Mouse (Mus musculus) adrenal gland, adult 2 months (tissue): ENCODE results near the gene Dhfr. TPM values are rescaled to one million over a fixed set of nuclear protein-coding genes. Genes with fewer than 3 reads are reported as not detected.

Source experiments
- DNase-seq: peaks from one replicate; pipeline ENCODE4 v3.0.0; 2021
- polyA plus RNA-seq: library from polyadenylated mRNA; depleted of rRNA; stranded (reverse); fragments of >200 nt; gene quantifications from 2 replicates; pipeline ENCODE4 v1.2.3, GENCODE M21; 2012; rRNA removed
- total RNA-seq, 2 experiments: library from RNA; stranded (reverse); gene quantifications; 2 replicates each; pipeline ENCODE4 v1.2.3; 2021

Gene Dhfr
- total and polyA plus RNA-seq, 3 experiments: 1.1 to 2.9 (median 2.3) TPM

- no peak for DNase-seq
These were observed 32.8 kb downstream of the Dhfr start for GRCm38 (mm10) chr13:92387367-92387766.

GRCm38 (mm10) chr13:92393047-92393661, 38.6 kb downstream of the Dhfr start:
- no peak for DNase-seq

GRCm38 (mm10) chr13:92398491-92399384, 44.2 kb downstream of the Dhfr start:
- peak; percentile 26 for DNase-seq

GRCm38 (mm10) chr13:92402063-92402462, 47.5 kb downstream of the Dhfr start:
- DNase-seq: no peak

GRCm38 (mm10) chr13:92403496-92403895, 49.0 kb downstream of the Dhfr start:
- no peak for DNase-seq

- DNase-seq: peak; percentile 54
These were observed 56.0 kb downstream of the Dhfr start for GRCm38 (mm10) chr13:92410486-92410885.

GRCm38 (mm10) chr13:92419630-92420029, 65.1 kb downstream of the Dhfr start:
- no peak for DNase-seq

GRCm38 (mm10) chr13:92423711-92424110, 69.2 kb downstream of the Dhfr start:
- no peak for DNase-seq

- peak; percentile 66 for DNase-seq
These were observed 71.3 kb downstream of the Dhfr start, which contains the start of gene Ankrd34b for GRCm38 (mm10) chr13:92425758-92426264. Gene Ankrd34b, plus strand, starts transcription at chr13:92425896.

GRCm38 (mm10) chr13:92426294-92427051, 71.9 kb downstream of the Dhfr start:
- DNase-seq: peak; percentile 21

- no peak for DNase-seq
These were observed 72.9 kb downstream of the Dhfr start for GRCm38 (mm10) chr13:92427351-92427855.

Other genes with a start within 250 kb of the Dhfr start
- gene Rasgrf2, start 223.1 kb upstream of the Dhfr start, total RNA-seq: 1 to 10 TPM; 2.5 to 3.2 TPM
- gene Rasgrf2, start 223.1 kb upstream of the Dhfr start, polyA plus RNA-seq: 1.4 and 2.6 TPM in 2 replicates
- not detected for gene Gm20379, start 48.7 kb upstream of the Dhfr start, total RNA-seq
- not detected in 2 replicates for gene Gm20379, start 48.7 kb upstream of the Dhfr start, polyA plus RNA-seq
- gene Msh3, start 277 bp downstream of the Dhfr start, total RNA-seq: 10 to 100 TPM; 17.9 to 21.6 TPM
- 7.2 and 7.3 TPM in 2 replicates for gene Msh3, start 277 bp downstream of the Dhfr start, polyA plus RNA-seq
- gene Ankrd34b, start 71.2 kb downstream of the Dhfr start, total RNA-seq: 1 to 10 TPM; 1.2 to 1.4 TPM
- 0.25 and 0.38 TPM in 2 replicates for gene Ankrd34b, start 71.2 kb downstream of the Dhfr start, polyA plus RNA-seq
- 1 to 10 TPM; 6.1 to 6.2 TPM for gene Fam151b, start 129.3 kb downstream of the Dhfr start, total RNA-seq
- gene Fam151b, start 129.3 kb downstream of the Dhfr start, polyA plus RNA-seq: 1.2 and 2.3 TPM in 2 replicates
- gene Zfyve16, start 176.1 kb downstream of the Dhfr start, total RNA-seq: 10 to 100 TPM; 22.1 to 25.1 TPM
- gene Zfyve16, start 176.1 kb downstream of the Dhfr start, polyA plus RNA-seq: 1.0 and 1.1 TPM in 2 replicates
- gene Spz1, start 221.4 kb downstream of the Dhfr start, total RNA-seq: not detected
- gene Spz1, start 221.4 kb downstream of the Dhfr start, polyA plus RNA-seq: not detected in 2 replicates